Mouse (Mus musculus): Measurements from ENCODE around the gene Cdh12.

The Cdh12 gene

DNA sequence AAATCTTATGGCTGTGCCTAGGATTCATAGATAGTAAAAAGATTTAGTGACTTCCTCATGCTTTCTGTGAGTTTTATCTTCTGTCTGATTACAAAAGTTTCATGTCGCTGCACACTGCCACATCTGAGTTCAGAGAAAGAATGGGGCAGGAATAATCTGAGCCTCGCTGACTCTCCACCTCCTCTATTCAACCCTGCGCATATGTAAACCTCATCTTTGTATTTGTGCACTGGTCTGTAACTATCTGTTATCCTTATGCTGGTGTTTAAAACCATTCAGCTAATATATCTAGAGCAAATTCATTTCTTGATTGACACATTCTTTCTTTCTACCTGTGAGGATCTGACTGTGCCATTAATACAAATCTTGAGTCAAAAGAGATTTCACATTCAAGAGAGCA, 944.0 kb downstream of the Cdh12 start:
- DNase-seq (ENCODE audit: low spot score): no peak

DNA sequence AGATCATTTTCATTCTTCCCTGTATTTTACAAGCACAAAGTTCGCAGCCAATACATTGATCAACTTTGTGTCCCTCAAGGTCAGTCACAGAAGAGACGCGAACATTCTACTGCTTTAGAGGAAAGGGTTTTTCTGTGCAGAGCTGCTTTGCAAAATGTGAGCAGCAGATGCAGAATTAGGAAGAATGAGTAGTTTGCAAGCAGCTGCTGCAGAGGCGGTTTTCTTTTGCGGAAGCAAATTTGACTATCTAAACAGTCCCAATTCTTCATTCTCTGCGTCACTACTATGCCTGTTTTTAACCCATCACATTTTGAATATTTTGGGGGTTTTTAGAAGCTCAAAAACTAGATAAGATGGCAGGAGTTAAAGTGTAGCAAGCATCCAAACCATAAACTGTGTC, 956.1 kb downstream of the Cdh12 start:
- no peak for DNase-seq (ENCODE audit: low spot score)

DNA sequence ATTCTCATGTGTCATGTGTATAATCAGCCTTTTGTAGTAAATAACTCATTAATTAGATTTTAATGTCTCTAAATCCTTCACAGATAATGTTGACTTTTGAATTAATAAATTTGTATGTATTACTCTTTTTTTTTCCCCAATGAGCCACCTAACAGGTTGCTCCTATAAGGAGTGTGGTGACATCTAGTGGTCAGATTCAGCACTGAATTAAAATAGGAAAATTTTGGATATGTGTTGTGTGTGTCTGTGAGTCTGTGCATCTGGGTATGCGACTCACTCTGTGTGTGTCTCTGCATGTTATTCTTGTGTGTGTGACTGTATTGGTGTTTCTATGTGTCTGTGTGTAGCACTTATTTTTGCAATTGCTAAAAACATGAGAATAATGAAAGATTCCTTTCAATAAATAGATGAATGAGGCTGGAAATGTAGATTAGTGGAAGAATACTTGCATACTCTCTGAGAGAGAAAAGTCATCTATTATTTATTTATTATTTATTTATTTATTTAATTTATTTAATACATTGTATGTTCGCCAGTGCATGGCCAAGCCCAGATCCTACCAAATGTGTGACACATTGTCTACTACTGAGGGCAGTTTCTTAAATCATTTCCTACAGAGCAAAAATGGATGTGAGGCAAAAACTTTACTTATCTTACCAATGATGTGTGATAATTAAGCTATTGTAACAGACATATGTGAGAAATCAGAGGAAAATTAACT, 958.4 kb downstream of the Cdh12 start:
- DNase-seq (ENCODE audit: low spot score): peak; percentile 59

DNA sequence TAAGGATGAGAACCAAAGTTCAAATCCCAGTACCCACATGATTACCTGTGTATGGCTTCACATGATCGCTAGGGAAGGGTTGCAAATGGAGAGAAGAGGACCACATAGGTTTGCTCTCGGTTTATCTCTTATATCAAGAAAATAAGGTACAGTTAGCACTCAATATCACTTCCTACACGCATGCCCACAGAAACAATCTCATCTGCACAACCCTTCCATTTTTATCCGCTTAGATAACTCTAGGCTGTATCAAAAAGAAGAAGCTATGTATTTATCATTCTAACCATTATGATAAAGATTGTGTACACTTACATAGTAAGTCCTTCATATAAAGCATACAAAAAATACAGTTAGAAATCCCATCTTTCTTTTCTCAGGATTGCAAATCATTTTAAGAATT, 988.3 kb downstream of the Cdh12 start:
- DNase-seq (ENCODE audit: low spot score): no peak

DNA sequence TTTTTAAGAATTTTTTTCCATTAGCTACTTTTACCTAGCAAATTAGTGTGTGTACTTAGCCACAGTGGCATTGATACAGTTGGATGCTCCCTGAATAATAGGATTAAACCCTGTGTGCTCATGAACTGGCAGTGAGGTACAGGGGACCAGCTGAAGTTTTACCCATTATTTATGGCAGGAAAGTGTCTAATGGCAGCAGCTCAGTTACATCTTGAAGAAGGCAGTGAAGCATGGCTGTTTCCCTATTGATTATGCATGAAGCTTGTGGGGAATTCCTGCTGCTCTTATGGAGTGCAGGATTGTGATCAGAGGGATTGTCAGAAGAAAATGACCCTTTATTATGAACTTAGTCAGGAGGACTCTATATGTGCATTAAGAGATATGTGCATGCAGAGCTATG, 988.9 kb downstream of the Cdh12 start:
- no peak for DNase-seq (ENCODE audit: low spot score)

DNA sequence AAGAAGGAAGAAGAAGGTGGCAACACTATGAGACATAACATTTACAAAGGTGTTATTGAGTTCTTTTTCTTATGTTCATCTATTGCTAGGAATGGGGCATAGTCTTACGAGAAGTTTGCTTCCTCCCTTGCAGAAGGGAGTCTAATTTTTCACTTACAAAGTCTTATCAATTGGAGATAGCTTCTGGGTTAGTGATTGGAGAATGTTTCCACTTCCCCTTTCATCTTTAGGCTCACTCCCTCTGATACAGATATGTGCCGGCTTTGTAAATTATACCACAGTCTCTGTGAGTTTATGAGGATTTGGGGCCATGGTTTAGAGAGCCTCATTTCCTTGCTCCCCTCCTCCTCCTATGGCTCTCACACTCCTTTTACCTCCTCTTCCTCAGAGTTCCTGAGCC, 1009.0 kb downstream of the Cdh12 start:
- DNase-seq (ENCODE audit: low spot score): no peak

DNA sequence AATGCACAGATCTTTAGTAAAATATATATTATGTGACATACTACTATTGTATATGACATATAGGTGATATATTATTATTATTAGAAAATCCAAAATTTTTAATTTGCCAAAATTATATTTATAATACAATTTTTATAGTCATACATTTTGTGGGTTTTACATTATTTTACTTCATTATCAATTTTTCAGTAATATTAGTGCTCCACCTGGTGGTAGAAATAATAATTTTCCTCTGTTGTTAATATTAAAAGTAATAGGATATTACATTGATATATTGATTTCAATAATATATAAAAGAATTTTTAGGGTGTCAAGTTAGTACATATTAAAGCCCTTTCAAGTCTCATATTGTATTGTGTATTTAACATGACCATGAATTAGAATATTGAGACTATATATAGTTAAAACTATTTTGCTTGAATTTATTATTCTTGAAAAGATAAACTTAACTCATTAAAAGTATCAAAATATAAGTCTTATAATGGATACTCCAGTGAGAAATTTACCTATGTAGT, 1070.3 kb downstream of the Cdh12 start:
- DNase-seq (ENCODE audit: low spot score): no peak

DNA sequence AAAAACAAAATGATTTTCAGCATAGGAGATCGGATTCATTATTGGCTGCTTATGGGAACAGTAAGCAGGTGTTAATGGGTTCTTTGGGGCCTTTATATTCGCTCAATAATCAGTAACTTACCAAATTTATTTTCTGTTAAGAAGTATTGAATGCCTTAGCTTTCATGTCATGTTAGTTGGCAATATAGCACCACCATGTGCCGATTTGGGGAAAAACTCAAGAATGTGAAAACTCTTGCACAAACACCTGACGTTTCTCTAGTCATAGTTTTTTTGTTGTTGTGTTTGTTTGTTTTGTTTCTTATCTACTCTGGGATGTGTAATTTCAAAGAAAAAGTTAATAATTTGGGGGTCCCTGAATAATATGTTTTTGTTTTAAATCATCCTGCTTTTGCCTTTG, 1081.7 kb downstream of the Cdh12 start:
- DNase-seq (ENCODE audit: low spot score): no peak

DNA sequence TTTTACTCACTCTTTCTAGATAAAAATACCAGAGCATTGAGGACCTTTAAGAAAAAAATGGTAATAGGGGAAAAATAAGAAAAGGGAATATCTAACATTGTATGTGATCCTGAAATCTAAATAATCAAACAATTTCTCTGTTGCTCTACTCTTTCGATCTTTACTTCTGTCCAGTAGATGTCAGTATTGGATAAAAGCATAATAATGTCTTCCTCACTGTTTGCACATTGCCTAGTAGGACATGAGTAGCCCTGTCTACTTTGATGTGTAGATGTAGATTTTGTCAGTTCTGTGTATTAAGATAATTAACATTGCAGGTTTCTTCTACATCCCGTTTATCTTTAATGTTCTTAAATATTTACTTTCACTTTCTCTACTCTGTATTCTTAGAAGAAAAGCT, 1087.8 kb downstream of the Cdh12 start:
- peak; percentile 25 for DNase-seq (ENCODE audit: low spot score)

DNA sequence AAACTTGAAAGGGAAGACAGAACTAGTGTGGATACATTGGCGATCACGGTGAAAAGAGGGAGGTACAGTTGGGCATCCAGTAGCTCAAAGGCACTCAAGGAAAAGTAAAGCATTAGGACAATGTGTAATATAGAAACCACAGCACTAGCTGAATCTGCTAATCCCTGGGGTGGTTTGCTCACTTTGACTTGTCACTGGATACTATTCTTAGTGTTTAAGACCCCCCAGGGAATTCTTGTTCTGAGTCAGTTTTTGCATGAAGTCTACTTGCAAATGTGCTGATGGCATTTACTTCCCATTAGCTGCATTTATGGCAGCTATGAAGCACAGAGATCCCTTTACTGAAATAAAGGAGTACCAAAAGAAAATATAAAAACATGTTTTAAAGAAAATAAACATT, 1095.7 kb downstream of the Cdh12 start:
- no peak for DNase-seq (ENCODE audit: low spot score)

DNA sequence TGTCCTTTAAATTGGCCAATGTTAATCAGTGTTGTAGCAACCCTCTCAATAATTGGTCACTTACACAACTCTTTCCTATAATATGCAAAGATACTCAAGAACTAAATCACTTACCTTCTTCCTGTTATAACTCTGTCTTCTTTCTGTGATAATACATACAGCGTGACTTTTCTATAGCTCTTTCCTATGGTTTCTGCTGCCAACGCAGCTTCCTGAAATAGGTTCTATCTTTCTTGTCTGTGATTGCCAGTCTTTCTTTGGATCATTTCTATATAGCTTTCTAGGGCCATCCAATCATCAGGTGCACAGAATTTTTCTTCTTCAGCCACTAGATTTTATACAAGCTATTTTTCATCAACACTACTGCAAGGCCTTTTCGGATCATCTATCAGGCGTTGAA, 1106.9 kb downstream of the Cdh12 start:
- no peak for DNase-seq (ENCODE audit: low spot score)

DNA sequence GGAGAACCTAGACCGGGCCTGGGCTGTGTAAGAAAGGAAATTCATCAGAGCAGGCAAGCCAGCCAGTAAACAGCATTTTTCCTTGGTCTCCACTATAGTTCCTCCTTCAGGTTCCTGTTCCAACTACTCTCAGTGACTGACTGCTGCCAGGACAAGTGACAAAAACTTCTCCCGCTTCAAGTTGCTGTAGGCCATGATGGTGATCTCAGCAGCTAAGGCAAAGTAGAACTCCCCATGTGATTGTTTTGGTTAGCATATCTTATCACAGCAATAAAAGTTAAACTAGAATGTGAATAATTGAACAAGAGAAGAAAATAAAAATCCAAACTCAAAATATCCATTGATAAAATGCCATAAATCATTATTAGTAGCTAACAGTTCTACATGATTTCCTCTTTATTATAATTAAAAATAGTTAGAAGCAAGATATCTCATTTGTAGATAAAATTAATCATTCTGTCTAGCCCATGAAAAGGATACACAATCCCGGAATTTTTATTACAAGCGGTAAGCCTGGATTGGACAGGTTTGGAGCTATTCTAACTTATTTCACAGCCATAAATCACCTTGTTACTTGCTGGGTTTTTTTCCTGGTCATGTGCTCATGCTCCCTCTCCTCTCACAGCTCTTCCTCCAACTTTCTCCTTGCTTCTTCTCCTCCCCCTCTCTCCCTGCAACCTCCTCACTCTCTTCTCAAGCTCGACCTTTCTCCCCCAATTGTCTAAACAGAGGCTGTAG, 1117.4 kb downstream of the Cdh12 start:
- DNase-seq (ENCODE audit: low spot score): no peak

DNA sequence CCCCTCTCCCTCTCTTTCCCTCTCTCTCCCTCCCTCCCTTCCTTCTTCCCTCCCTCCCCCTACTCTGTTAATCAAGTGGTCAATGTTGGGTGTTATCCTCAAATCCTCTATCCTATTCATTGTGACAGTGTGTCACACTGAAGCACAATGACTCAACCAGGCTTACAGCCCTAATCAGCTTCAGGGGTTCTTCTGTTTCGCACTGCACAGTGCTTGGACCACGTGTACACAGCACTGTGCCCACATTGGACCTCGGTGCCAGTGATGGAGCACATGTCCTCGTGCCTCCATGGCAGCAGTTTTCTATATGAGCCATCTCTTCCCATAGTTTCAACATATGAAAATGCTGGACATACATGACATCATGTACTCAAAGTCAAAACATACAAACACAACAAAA, 1155.4 kb downstream of the Cdh12 start:
- DNase-seq (ENCODE audit: low spot score): no peak

Measured in adipocyte (in vitro differentiated cells).